Mouse (Mus musculus): ENCODE data around the gene Fam78b.

DNA sequence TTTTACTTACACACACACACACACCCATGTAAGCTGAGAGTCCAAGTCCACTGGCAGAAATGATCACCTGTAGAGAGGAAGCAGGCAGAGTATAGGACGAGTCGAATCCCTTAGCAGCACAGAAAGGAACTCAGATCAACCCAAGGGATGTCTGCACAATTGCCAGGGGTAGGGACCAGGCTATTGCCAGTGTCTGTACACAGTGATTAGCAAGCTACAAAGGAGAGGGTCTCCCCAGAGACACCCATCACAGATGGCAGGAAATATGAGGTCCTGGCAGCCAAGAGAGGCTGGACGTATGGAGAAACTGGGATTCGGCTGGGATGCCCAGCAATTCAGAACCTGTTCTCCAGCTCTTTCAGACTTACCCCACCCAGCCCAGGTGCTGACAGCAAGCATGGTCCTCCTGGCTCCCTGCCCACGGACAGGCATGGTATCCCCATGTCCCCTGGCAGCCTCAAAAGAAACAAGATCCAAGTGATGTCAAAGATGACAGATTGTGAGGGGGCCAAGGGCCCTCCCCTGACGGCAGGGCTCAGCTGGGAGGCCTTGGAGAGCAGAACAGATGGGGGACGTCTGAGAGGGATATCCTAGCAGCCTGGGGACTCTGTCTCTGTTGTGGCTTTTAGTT, 12.1 kb downstream of the Fam78b start:
- TF ChIP-seq CTCF (IDR thresholded peaks at IDR 0.05; ENCODE audit: low read depth) (no peak), EP300 (IDR thresholded peaks at IDR 0.05; ENCODE audit: low read depth) (no peak)
